Mouse (Mus musculus): Measurements from ENCODE around the gene Mcm6.

The Mcm6 gene

DNA sequence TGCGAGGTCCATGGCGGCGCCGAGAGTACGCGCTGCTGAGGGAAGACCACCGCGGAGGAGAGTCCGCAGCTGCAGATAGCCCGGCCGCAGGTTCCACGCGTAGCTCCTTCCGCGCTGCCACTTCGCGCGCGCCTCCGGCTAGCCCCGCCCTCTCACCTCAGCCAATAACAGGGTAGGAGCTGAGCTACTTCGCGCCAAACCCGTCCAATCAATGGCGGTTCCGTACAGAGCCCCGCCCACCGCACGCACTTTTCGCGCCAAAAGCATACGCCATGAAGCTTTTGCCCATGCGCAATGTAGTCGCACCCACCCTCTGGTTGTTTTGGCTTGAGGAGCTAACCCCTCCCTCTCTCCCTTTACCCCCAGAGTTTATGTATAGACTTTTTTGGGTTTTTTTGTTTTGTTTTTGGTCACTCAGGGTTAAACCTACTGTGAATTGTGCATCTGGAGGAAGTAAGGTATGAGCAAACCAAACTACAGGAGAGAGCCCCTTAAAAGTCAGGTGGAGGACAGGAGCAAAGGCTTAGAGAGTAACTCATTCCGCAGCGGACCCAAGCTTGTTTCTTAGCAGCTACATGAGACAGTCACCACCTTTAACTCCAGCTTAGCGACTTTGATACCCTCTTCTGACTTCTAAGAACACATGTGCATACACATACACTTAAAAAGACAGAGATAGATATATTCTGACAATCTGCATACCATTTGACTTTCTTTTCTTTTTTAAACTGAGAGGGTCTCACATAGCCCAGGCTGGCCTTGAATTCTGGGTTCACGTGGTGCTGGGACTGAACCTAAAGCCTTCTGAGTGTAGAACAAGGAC is at the start of gene Mcm6:
Gene Mcm6, minus strand, starts transcription at position 111 of the 823 bp plus-strand sequence.
- DNase-seq (ENCODE audit: low read depth, low spot score), result peak; percentile 88

GRCm38 (mm10) chr1:128406846-128407245 is 47.4 kb upstream of the Mcm6 start:
- DNase-seq (ENCODE audit: low read depth, low spot score), result no peak

DNA sequence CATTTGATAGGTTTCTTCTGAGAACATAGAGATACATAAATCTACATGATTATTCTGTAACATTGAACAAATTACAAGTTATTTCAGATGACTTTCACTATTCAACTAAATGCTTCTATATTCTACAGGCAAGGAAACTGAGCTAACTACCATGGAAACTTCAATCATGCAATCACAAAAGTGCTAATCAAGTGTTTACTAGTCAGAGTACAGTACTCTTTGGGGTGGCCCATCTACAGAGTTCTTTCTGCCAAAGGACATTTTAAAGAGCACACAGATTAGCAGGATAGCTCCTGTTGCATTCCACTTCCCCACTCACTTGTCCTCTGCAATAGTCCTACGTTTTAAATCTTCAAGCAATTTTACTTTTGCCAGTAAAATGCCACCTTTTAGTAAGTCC is 46.2 kb upstream of the Mcm6 start:
- DNase-seq (ENCODE audit: low read depth, low spot score), result no peak

- peak; percentile 9 for DNase-seq (ENCODE audit: low read depth, low spot score)
Observed at GRCm38 (mm10) chr1:128405041-128405481, 45.6 kb upstream of the Mcm6 start.

GRCm38 (mm10) chr1:128400926-128401325 is 41.5 kb upstream of the Mcm6 start:
- no peak for DNase-seq (ENCODE audit: low read depth, low spot score)

- DNase-seq (ENCODE audit: low read depth, low spot score), result no peak
Observed at GRCm38 (mm10) chr1:128399941-128400915, 40.8 kb upstream of the Mcm6 start.

GRCm38 (mm10) chr1:128398738-128399445 is 39.4 kb upstream of the Mcm6 start:
- DNase-seq (ENCODE audit: low read depth, low spot score), result no peak

- DNase-seq (ENCODE audit: low read depth, low spot score), result no peak
Observed at GRCm38 (mm10) chr1:128394657-128395056, 35.2 kb upstream of the Mcm6 start.

DNA sequence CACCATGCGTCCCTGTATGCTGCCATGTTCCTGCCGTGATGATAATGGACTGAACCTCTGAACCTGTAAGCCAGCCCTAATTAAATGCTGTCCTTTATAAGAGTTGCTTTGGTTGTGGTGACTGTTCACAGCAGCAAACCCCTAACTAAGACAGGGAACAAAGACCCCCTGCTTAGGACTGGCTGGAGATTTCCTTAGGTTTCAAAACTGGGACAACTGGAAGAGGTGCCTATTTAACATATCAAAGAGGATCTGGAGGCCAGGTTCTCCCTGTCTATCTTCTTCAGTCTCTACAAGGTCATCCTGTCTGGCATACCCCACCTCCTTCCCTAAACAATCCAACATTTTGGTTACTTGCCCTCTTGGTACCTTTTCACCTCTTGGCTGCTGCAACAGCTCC is 32.9 kb upstream of the Mcm6 start:
- DNase-seq (ENCODE audit: low read depth, low spot score), result no peak

- DNase-seq (ENCODE audit: low read depth, low spot score), result no peak
Observed at GRCm38 (mm10) chr1:128386487-128386886, 27.0 kb upstream of the Mcm6 start.

DNA sequence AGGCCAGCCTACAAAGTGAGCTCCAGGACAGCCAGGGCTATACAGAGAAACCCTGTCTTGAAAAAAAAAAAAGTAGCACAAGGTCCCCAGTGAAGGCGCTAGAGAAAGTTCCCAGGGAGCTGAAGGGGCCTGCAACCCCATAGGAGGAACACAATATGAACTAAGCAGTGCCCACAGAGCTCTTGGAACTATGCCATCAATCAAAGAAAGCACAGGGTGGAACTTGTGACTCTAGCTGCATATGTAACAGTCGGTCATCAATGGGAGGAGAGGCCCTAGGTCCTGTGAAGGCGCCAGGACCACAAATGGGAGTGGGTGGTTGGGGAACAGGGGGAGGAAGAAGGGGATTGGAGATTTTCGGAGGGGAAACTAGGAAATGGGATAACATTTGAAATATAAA is 17.4 kb upstream of the Mcm6 start:
- DNase-seq (ENCODE audit: low read depth, low spot score), result no peak

- DNase-seq (ENCODE audit: low read depth, low spot score), result no peak
Observed at GRCm38 (mm10) chr1:128372143-128372860, 12.8 kb upstream of the Mcm6 start.

GRCm38 (mm10) chr1:128368732-128369441 is 9.4 kb upstream of the Mcm6 start:
- no peak for DNase-seq (ENCODE audit: low read depth, low spot score)

DNA sequence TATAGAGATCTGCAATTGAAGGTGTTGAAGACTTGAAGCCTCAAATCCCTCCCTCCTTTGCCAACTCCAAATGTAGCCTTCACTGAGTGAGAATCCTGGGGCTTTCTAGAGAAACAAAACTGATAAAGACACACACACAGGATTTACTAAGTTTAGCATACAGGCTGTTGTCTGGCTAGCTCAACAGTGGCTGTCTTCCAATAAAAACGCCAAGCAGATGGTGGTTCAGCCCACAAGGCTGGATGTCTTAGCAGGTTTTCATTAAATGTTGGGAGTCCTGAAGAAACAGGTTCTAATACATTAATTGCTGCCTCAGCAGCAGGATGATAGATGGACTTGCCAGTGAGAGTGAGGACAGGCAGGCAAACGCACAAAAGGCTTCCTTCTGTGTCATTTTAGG is 1.1 kb upstream of the Mcm6 start:
- DNase-seq (ENCODE audit: low read depth, low spot score), result peak; percentile 71

- DNase-seq (ENCODE audit: low read depth, low spot score), result no peak
Observed at GRCm38 (mm10) chr1:128358916-128359553, 429 bp downstream of the Mcm6 start.

DNA sequence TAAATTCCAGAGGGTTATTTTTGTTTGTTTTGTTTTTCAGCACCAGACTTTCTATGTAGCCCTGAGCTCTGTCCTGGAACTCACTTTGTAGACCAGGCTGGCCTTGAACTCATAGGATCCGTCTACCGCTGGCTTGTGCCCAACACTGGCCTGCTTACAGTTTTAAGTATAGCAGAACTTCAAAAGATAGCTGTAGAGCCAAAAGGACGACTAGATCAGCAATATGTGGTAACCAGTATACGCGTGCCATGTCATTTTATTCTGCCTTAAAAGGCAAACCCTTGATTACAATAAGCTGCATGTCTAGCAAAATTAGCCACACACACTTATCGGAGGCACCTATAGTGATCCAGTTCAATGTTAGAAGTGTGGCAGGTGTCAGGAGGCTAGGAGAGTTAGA is 1.2 kb downstream of the Mcm6 start:
- DNase-seq (ENCODE audit: low read depth, low spot score), result no peak

GRCm38 (mm10) chr1:128357452-128357851 is 2.0 kb downstream of the Mcm6 start:
- DNase-seq (ENCODE audit: low read depth, low spot score), result no peak

DNA sequence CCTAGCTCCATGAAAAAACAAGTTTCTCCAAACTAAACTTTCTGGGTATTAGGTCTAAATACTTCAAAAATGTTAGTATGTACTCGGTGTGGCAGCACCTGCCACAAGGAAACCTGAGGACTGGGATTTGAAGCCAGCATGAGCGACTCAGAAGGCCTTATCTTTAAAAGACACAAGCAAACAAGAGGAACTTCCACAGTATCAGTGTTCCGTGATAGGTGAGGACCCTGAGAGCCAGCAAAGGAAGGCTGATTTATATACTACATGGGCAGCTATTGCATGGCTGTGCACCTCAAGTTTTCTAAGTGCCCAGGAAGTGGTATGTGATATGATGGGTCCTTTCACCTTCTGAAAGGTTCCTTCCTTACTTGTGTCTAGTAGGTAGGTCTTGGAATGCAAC is 6.4 kb downstream of the Mcm6 start:
- no peak for DNase-seq (ENCODE audit: low read depth, low spot score)

DNA sequence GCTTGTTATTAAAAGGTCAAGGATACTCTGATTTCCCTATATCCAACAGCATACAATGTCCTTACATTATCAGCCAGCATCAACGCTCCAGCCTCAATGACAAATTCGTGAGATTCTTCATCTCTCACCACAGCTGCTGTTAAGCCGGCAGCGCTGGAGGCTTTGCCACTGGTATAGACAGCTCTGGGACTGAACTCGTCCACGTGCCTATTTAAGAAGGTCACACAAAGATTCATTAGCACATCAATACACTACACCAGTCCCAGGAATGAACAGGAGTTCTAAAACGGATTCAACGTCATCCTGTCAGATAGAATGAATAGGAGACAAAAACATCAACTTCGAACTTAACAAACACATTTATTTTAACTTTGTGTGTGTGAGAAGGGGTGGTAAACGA is 15.2 kb downstream of the Mcm6 start:
- DNase-seq (ENCODE audit: low read depth, low spot score), result no peak

- no peak for DNase-seq (ENCODE audit: low read depth, low spot score)
Observed at GRCm38 (mm10) chr1:128337708-128338320, 21.6 kb downstream of the Mcm6 start.
